Mouse (Mus musculus): ENCODE measurements around the gene Celsr2. TPM values are rescaled to one million over a fixed set of nuclear protein-coding genes. Genes with fewer than 3 reads are reported as not detected.
A peak's percentile ranks its signal among the peaks of the same experiment; 100 is the strongest.

The Celsr2 gene
- 0.75 and 1.5 TPM in 2 replicates for polyA plus RNA-seq (2011; ENCODE audit: insufficient read depth, insufficient read length, low replicate concordance, missing spikeins)

- Histone ChIP-seq H3K4me3 (replicated peaks; ENCODE audit: control insufficient read depth, low read depth, low read length) (peak within 1 kb of the TSS; percentile 40), H3K4me1 (ENCODE audit: control insufficient read depth, insufficient read depth, low read length) (no peaks in the 10 kb centered on the region), H3K27ac (ENCODE audit: control insufficient read depth, insufficient read depth, low read depth, low read length, poor library complexity) (no peak within 1 kb of the TSS)
- TF ChIP-seq CTCF (IDR thresholded peaks at IDR 0.05; ENCODE audit: control insufficient read depth, insufficient read depth, low read length) (no peak), POLR2A (IDR thresholded peaks at IDR 0.05; ENCODE audit: borderline replicate concordance, control insufficient read depth, low read depth, low read length) (no peak)
- WGBS: 10% methylated on average over 67 of the region's 67 CpGs
Observed at GRCm38 (mm10) chr3:108414857-108415830, at the start of gene Celsr2. TSS of gene Celsr2 (minus strand) at chr3:108415552.

GRCm38 (mm10) chr3:108458866-108459265 lies 43.5 kb upstream of the Celsr2 start:
- WGBS: 28% methylated on average over 10 of the region's 10 CpGs
- TF ChIP-seq CTCF (IDR thresholded peaks at IDR 0.05; ENCODE audit: control insufficient read depth, insufficient read depth, low read length) (peak; percentile 44), POLR2A (IDR thresholded peaks at IDR 0.05; ENCODE audit: borderline replicate concordance, control insufficient read depth, low read depth, low read length) (no peak)
- Histone ChIP-seq H3K4me1 (ENCODE audit: control insufficient read depth, insufficient read depth, low read length) (no peaks in the 10 kb centered on the region; the same call in 1 of the 2 replicates), H3K27ac (ENCODE audit: control insufficient read depth, insufficient read depth, low read depth, low read length, poor library complexity) (no peak overlapping the region), H3K4me3 (replicated peaks; ENCODE audit: control insufficient read depth, low read depth, low read length) (peak overlapping the region; percentile 33)

DNA sequence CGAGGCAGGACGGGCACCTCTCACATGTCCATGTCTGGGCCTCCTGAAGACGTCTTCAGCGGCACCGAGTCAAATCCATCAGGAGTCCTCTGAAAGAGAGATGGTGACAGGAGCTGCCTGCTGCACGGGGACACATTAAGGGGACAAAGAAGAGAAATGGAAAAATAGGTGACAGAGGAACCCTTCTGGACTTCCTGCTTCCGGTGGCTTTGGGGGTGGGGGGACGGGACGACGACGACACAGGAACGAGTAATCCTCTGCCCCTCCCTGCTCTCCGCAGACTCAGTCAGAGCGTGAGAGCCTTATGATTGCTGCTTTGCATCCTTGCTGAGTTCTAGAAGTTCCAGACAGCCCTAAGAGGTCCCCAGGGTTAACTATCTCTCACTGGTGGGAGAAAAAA lies 43.0 kb upstream of the Celsr2 start:
- Histone ChIP-seq H3K4me1 (ENCODE audit: control insufficient read depth, insufficient read depth, low read length) (no peaks in the 10 kb centered on the region; the same call in 1 of the 2 replicates), H3K27ac (ENCODE audit: control insufficient read depth, insufficient read depth, low read depth, low read length, poor library complexity) (no peak overlapping the region), H3K4me3 (replicated peaks; ENCODE audit: control insufficient read depth, low read depth, low read length) (peak overlapping the region; percentile 7)
- 36% methylated on average over 14 of the region's 14 CpGs for WGBS
- TF ChIP-seq CTCF (IDR thresholded peaks at IDR 0.05; ENCODE audit: control insufficient read depth, insufficient read depth, low read length) (no peak), POLR2A (IDR thresholded peaks at IDR 0.05; ENCODE audit: borderline replicate concordance, control insufficient read depth, low read depth, low read length) (no peak)

DNA sequence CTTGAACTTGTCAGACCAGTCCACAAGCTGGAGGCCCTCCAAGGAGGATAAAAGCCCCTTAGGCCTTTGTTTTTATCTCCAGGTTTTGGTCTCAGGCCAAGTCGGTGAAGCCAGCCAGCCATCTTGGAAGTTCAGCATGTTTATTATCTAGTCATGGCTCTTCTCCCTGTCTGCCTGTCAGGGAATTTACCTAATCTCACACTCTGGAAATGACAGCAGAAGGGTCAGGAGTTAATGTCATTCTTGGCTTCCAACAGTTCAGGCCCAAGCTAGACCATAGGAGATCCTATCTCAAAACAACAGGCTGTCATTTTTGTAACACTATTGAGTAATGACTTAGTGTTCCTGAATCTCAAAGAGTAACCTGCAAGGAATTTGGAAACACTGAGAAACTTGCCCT lies 38.8 kb upstream of the Celsr2 start:
- Histone ChIP-seq H3K4me1 (ENCODE audit: control insufficient read depth, insufficient read depth, low read length) (no peaks in the 10 kb centered on the region; the same call in 1 of the 2 replicates), H3K27ac (ENCODE audit: control insufficient read depth, insufficient read depth, low read depth, low read length, poor library complexity) (no peak overlapping the region), H3K4me3 (replicated peaks; ENCODE audit: control insufficient read depth, low read depth, low read length) (no peak overlapping the region)
- TF ChIP-seq CTCF (IDR thresholded peaks at IDR 0.05; ENCODE audit: control insufficient read depth, insufficient read depth, low read length) (no peak), POLR2A (IDR thresholded peaks at IDR 0.05; ENCODE audit: borderline replicate concordance, control insufficient read depth, low read depth, low read length) (no peak)
- 83% methylated on average over 1 of the region's 1 CpGs for WGBS

- no peaks in the 10 kb centered on the region for H3K4me1 ChIP-seq (ENCODE audit: control insufficient read depth, insufficient read depth, low read length)
- no peak overlapping the region for H3K4me3 ChIP-seq (replicated peaks; ENCODE audit: control insufficient read depth, low read depth, low read length)
- 80% methylated on average over 2 of the region's 2 CpGs for WGBS
- no peak for TF ChIP-seq CTCF (IDR thresholded peaks at IDR 0.05; ENCODE audit: control insufficient read depth, insufficient read depth, low read length)
- TF ChIP-seq POLR2A (IDR thresholded peaks at IDR 0.05; ENCODE audit: borderline replicate concordance, control insufficient read depth, low read depth, low read length): no peak
- H3K27ac ChIP-seq (ENCODE audit: control insufficient read depth, insufficient read depth, low read depth, low read length, poor library complexity): no peak overlapping the region
Observed at GRCm38 (mm10) chr3:108451969-108452368, 36.6 kb upstream of the Celsr2 start.

DNA sequence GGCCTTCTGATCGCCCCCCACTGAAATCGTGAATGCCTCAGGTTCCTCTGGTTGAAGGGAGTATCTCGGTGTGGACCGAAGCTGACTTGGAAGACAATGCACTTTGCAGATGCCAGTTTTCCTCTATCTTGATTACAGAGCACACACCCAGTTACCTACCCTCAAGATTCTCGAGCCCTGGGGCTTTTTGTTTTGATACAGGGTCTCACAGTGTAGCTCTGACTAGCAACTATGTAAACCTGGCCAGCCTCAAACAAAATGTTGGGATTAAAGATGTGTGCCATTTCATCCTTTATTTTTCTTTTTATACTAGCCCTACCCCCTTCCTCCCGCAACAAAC lies 30.0 kb upstream of the Celsr2 start:
- TF ChIP-seq POLR2A (IDR thresholded peaks at IDR 0.05; ENCODE audit: borderline replicate concordance, control insufficient read depth, low read depth, low read length): no peak
- no peak for TF ChIP-seq CTCF (IDR thresholded peaks at IDR 0.05; ENCODE audit: control insufficient read depth, insufficient read depth, low read length)
- H3K4me1 ChIP-seq (ENCODE audit: control insufficient read depth, insufficient read depth, low read length): no peaks in the 10 kb centered on the region; the same call in 1 of the 2 replicates
- 19% methylated on average over 6 of the region's 6 CpGs for WGBS
- H3K27ac ChIP-seq (ENCODE audit: control insufficient read depth, insufficient read depth, low read depth, low read length, poor library complexity): peak overlapping the region; percentile 67; the same call in 1 of the 2 replicates
- H3K4me3 ChIP-seq (replicated peaks; ENCODE audit: control insufficient read depth, low read depth, low read length): peak overlapping the region; percentile 91

GRCm38 (mm10) chr3:108444698-108445365 lies 29.5 kb upstream of the Celsr2 start, which contains the start of gene Sars:
TSS of gene Sars (minus strand) at chr3:108445209.
- Histone ChIP-seq H3K4me1 (ENCODE audit: control insufficient read depth, insufficient read depth, low read length) (no peaks in the 10 kb centered on the region; the same call in 1 of the 2 replicates), H3K27ac (ENCODE audit: control insufficient read depth, insufficient read depth, low read depth, low read length, poor library complexity) (peak within 1 kb of the TSS; percentile 67), H3K4me3 (replicated peaks; ENCODE audit: control insufficient read depth, low read depth, low read length) (peak within 1 kb of the TSS; percentile 91)
- TF ChIP-seq CTCF (IDR thresholded peaks at IDR 0.05; ENCODE audit: control insufficient read depth, insufficient read depth, low read length) (no peak), POLR2A (IDR thresholded peaks at IDR 0.05; ENCODE audit: borderline replicate concordance, control insufficient read depth, low read depth, low read length) (peak; percentile 76; the same call in 1 of the 2 replicates)
- under 1% methylated on average over 41 of the region's 41 CpGs for WGBS

- TF ChIP-seq POLR2A (IDR thresholded peaks at IDR 0.05; ENCODE audit: borderline replicate concordance, control insufficient read depth, low read depth, low read length) (no peak), CTCF (IDR thresholded peaks at IDR 0.05; ENCODE audit: control insufficient read depth, insufficient read depth, low read length) (no peak)
- Histone ChIP-seq H3K4me3 (replicated peaks; ENCODE audit: control insufficient read depth, low read depth, low read length) (peak overlapping the region; percentile 91), H3K27ac (ENCODE audit: control insufficient read depth, insufficient read depth, low read depth, low read length, poor library complexity) (peak overlapping the region; percentile 67), H3K4me1 (ENCODE audit: control insufficient read depth, insufficient read depth, low read length) (no peaks in the 10 kb centered on the region; the same call in 1 of the 2 replicates)
- WGBS: 3% methylated on average over 8 of the region's 8 CpGs
Observed at GRCm38 (mm10) chr3:108444029-108444428, 28.7 kb upstream of the Celsr2 start.
